Mouse (Mus musculus): ENCODE measurements around the gene Ak5. TPM values are rescaled to one million over a fixed set of nuclear protein-coding genes. Genes with fewer than 3 reads are reported as not detected.

The Ak5 gene
- polyA plus RNA-seq, 1 experiment from 2014 or later, result 16.3 TPM

DNA sequence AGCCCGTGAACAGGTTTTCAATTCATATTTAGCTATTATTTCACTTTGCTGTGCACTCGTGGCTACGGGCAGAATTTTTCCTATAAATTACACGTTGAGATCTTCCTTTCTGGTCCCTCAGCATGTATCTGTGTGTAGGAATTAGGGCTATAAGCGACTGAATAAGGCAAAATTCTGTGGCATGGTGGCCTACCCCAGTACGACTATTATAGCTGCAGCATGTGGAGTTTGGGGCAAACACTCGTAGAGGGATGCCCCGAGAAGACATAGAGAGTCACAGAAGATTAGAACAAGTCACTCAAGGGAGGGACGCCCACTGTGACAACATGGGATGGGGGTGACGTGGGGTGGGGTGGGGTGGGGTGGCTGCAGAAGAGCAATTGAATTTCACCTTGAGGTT, 110.1 kb downstream of the Ak5 start:
- no peaks in the 10 kb centered on the region for H3K27me3 ChIP-seq
- 59% methylated on average over 10 of the region's 10 CpGs for WGBS
- no peak for ATAC-seq (ENCODE audit: low FRiP score, low read depth)
- no peak overlapping the region for H3K4me3 ChIP-seq
- H3K9ac ChIP-seq, result no peak overlapping the region
- H3K4me1 ChIP-seq (replicated peaks), result no peaks in the 10 kb centered on the region
- no peaks in the 10 kb centered on the region for H3K36me3 ChIP-seq
- no peaks in the 10 kb centered on the region for H3K9me3 ChIP-seq
- H3K4me2 ChIP-seq, result no peak overlapping the region
- no peak overlapping the region for H3K27ac ChIP-seq (replicated peaks)

- Histone ChIP-seq H3K4me3 (no peak overlapping the region), H3K9ac (no peak overlapping the region), H3K9me3 (no peaks in the 10 kb centered on the region), H3K4me2 (no peak overlapping the region), H3K27me3 (no peaks in the 10 kb centered on the region), H3K27ac (replicated peaks) (no peak overlapping the region), H3K4me1 (replicated peaks) (no peaks in the 10 kb centered on the region), H3K36me3 (no peaks in the 10 kb centered on the region)
- whole genome bisulfite sequencing, result 23% methylated on average over 11 of the region's 12 CpGs
- no peak for ATAC-seq (ENCODE audit: low FRiP score, low read depth)
Observed at GRCm38 (mm10) chr3:152557659-152558058, 110.5 kb downstream of the Ak5 start.

DNA sequence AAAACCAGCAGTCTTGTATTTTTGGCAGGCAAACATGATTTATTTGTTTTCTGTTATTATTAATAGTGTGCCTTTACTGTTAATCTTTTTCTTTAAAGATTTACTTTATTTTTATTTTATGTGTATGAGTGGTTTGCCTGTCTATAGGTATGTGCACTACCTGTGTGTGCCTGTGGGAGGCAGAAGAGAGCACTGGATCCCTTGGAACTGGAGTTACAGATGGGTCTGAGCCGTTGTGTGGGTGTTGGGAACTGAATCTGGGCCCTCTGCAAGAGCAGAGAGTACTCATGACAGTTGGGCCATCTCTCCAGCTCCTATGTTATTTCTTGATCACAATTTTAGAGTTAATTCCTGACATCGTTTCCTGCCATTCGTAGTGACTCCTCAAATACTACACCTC, 111.2 kb downstream of the Ak5 start:
- no peak overlapping the region for H3K27ac ChIP-seq (replicated peaks)
- H3K4me2 ChIP-seq, result no peak overlapping the region
- no peaks in the 10 kb centered on the region for H3K4me1 ChIP-seq (replicated peaks)

DNA sequence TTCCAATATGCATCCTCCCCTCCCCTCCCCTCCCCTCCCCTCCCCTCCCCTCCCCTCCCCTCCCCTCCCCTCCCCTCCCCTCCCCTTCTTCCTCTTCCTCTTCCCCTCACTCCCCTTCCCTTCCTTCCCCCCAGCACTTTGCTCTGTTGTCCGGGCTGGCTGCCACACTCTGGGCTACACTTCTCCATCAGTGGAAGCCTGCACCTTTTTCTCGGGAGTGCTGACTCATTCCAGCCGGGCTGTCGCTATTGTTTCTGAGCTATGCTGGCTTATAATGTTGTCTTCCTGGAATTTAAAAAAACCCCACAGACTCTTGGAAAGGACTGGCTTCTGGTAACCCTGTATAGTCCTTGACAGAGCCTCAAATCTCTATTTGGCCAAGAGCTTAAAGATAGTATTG, 111.7 kb downstream of the Ak5 start:
- Histone ChIP-seq H3K4me3 (no peak overlapping the region), H3K27ac (replicated peaks) (no peak overlapping the region), H3K9ac (no peak overlapping the region), H3K36me3 (no peaks in the 10 kb centered on the region), H3K27me3 (no peaks in the 10 kb centered on the region), H3K9me3 (no peaks in the 10 kb centered on the region), H3K4me1 (replicated peaks) (no peaks in the 10 kb centered on the region), H3K4me2 (no peak overlapping the region)
- WGBS, result 66% methylated on average over 3 of the region's 4 CpGs
- no peak for ATAC-seq (ENCODE audit: low FRiP score, low read depth)

More for the DNA sequence above, 111.2 kb downstream of the Ak5 start:
- H3K9ac ChIP-seq, result no peak overlapping the region
- no peak overlapping the region for H3K4me3 ChIP-seq
- WGBS, result 87% methylated on average over 3 of the region's 3 CpGs
- H3K27me3 ChIP-seq, result no peaks in the 10 kb centered on the region
- ATAC-seq (ENCODE audit: low FRiP score, low read depth), result no peak
- no peaks in the 10 kb centered on the region for H3K9me3 ChIP-seq
- no peaks in the 10 kb centered on the region for H3K36me3 ChIP-seq

GRCm38 (mm10) chr3:152555216-152555615, 112.9 kb downstream of the Ak5 start:
- Histone ChIP-seq H3K9me3 (no peaks in the 10 kb centered on the region), H3K4me2 (no peak overlapping the region), H3K4me1 (replicated peaks) (no peaks in the 10 kb centered on the region), H3K27me3 (no peaks in the 10 kb centered on the region), H3K27ac (replicated peaks) (no peak overlapping the region), H3K9ac (no peak overlapping the region), H3K4me3 (no peak overlapping the region), H3K36me3 (no peaks in the 10 kb centered on the region)
- no peak for ATAC-seq (ENCODE audit: low FRiP score, low read depth)
- 49% methylated on average over 7 of the region's 7 CpGs for WGBS

- no peaks in the 10 kb centered on the region for H3K9me3 ChIP-seq
- no peaks in the 10 kb centered on the region for H3K27me3 ChIP-seq
- WGBS, result 89% methylated on average over 7 of the region's 7 CpGs
- H3K4me2 ChIP-seq, result no peak overlapping the region
- ATAC-seq (ENCODE audit: low FRiP score, low read depth), result no peak
- H3K4me1 ChIP-seq (replicated peaks), result no peaks in the 10 kb centered on the region
- no peak overlapping the region for H3K4me3 ChIP-seq
- no peak overlapping the region for H3K9ac ChIP-seq
- H3K27ac ChIP-seq (replicated peaks), result no peak overlapping the region
- no peaks in the 10 kb centered on the region for H3K36me3 ChIP-seq
Observed at GRCm38 (mm10) chr3:152554366-152554765, 113.8 kb downstream of the Ak5 start.

DNA sequence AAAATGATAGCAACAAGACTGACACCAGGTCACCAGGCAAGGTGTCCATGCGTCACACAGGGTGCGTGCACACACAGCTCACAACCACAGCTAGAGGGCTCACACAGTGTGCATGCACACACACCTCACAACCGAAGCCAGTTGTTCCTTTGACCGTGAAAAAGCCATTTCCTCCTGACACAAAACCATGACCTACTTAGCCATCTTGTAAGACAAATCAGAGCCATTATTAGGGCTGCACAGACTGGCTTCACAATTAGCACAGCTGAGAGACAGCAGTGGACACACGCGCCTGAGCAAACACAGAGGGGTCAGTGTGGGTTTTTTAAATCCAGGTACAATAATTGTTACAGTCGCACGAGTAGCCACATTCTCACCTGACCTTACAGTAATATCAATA, 115.5 kb downstream of the Ak5 start:
- Histone ChIP-seq H3K36me3 (no peaks in the 10 kb centered on the region), H3K4me2 (no peak overlapping the region), H3K4me3 (no peak overlapping the region), H3K27me3 (no peaks in the 10 kb centered on the region), H3K4me1 (replicated peaks) (no peaks in the 10 kb centered on the region), H3K27ac (replicated peaks) (no peak overlapping the region), H3K9me3 (no peaks in the 10 kb centered on the region), H3K9ac (no peak overlapping the region)
- ATAC-seq (ENCODE audit: low FRiP score, low read depth), result no peak
- 88% methylated on average over 8 of the region's 8 CpGs for WGBS

- WGBS, result 74% methylated on average over 7 of the region's 7 CpGs
- Histone ChIP-seq H3K4me3 (no peak overlapping the region), H3K4me2 (no peak overlapping the region), H3K36me3 (no peaks in the 10 kb centered on the region), H3K9me3 (no peaks in the 10 kb centered on the region), H3K27me3 (no peaks in the 10 kb centered on the region), H3K9ac (no peak overlapping the region), H3K27ac (replicated peaks) (no peak overlapping the region), H3K4me1 (replicated peaks) (no peaks in the 10 kb centered on the region)
- ATAC-seq (ENCODE audit: low FRiP score, low read depth), result no peak
Observed at GRCm38 (mm10) chr3:152550528-152551115, 117.5 kb downstream of the Ak5 start.

DNA sequence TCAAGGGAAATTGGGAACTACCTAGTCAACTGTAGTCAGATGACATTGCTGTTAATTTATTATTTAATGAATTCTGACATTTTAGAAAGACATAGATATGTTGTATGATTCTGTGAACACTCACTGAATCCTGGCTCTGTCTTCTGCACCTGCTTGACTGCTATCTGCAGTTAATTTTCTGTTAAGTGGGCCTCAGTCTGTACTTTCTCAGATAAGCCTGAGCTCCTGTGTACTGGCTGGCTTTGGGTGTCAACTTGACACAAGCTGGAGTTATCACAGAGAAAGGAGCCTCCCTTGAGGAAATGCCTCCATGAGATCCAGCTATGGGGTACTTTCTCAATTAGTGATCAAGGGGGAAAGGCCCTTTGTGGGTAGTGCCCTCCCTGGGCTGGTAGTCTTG, 118.1 kb downstream of the Ak5 start:
- no peak overlapping the region for H3K9ac ChIP-seq
- H3K4me3 ChIP-seq, result no peak overlapping the region
- no peaks in the 10 kb centered on the region for H3K27me3 ChIP-seq
- H3K9me3 ChIP-seq, result no peaks in the 10 kb centered on the region
- no peak overlapping the region for H3K4me2 ChIP-seq
- H3K36me3 ChIP-seq, result no peaks in the 10 kb centered on the region
- H3K27ac ChIP-seq (replicated peaks), result no peak overlapping the region
- H3K4me1 ChIP-seq (replicated peaks), result no peaks in the 10 kb centered on the region
- ATAC-seq (ENCODE audit: low FRiP score, low read depth), result no peak

- H3K27me3 ChIP-seq, result no peaks in the 10 kb centered on the region
- WGBS, result 90% methylated on average over 3 of the region's 3 CpGs
- no peaks in the 10 kb centered on the region for H3K36me3 ChIP-seq
- no peak overlapping the region for H3K4me2 ChIP-seq
- H3K9me3 ChIP-seq, result no peaks in the 10 kb centered on the region
- H3K4me1 ChIP-seq (replicated peaks), result no peaks in the 10 kb centered on the region
- no peak overlapping the region for H3K4me3 ChIP-seq
- no peak for ATAC-seq (ENCODE audit: low FRiP score, low read depth)
- no peak overlapping the region for H3K27ac ChIP-seq (replicated peaks)
- H3K9ac ChIP-seq, result no peak overlapping the region
Observed at GRCm38 (mm10) chr3:152544921-152545320, 123.2 kb downstream of the Ak5 start.

- no peak for ATAC-seq (ENCODE audit: low FRiP score, low read depth)
- no peak overlapping the region for H3K27ac ChIP-seq (replicated peaks)
- WGBS, result 82% methylated on average over 5 of the region's 5 CpGs
- no peaks in the 10 kb centered on the region for H3K36me3 ChIP-seq
- H3K4me1 ChIP-seq (replicated peaks), result no peaks in the 10 kb centered on the region
- no peak overlapping the region for H3K4me2 ChIP-seq
- H3K27me3 ChIP-seq, result no peaks in the 10 kb centered on the region
- no peak overlapping the region for H3K9ac ChIP-seq
- H3K4me3 ChIP-seq, result no peak overlapping the region
- H3K9me3 ChIP-seq, result no peaks in the 10 kb centered on the region
Observed at GRCm38 (mm10) chr3:152542298-152542697, 125.9 kb downstream of the Ak5 start.

- Histone ChIP-seq H3K4me2 (no peak overlapping the region), H3K4me1 (replicated peaks) (no peaks in the 10 kb centered on the region), H3K9me3 (no peaks in the 10 kb centered on the region), H3K27ac (replicated peaks) (no peak overlapping the region), H3K27me3 (no peaks in the 10 kb centered on the region), H3K4me3 (no peak overlapping the region), H3K36me3 (no peaks in the 10 kb centered on the region), H3K9ac (no peak overlapping the region)
- no peak for ATAC-seq (ENCODE audit: low FRiP score, low read depth)
- 89% methylated on average over 5 of the region's 5 CpGs for WGBS
Observed at GRCm38 (mm10) chr3:152530344-152530743, 137.8 kb downstream of the Ak5 start.

Data from hindbrain, embryonic 15.5 days (tissue).